Mouse (Mus musculus): ENCODE results near the gene Tcerg1l. TPM values are rescaled to one million over a fixed set of nuclear protein-coding genes. Genes with fewer than 3 reads are reported as not detected.

Tcerg1l gene
- polyA plus RNA-seq, 1 experiment from 2014 or later = 0.90 TPM

DNA sequence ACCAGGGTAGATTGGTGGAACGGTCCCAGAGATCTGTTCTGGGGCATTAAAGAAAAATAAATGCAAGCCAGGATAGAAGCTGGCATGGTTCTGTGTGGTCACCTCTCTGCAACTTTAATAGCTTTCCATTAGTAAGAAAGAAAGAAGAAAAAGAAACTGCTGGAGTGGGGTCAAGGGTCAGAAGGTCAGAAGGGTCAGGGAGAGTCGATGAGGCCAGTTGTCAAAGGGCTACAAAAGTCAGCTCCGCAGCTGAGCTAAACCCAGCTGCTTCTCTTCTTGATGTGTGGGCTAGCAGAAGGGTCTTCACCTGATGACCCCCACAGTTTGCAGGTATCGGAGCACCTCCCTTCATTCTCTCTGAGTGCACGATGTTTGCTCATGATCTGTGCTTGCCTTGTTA is 59.6 kb downstream of the Tcerg1l start:
- 25% methylated on average over 5 of the region's 5 CpGs for whole genome bisulfite sequencing
- no peaks in the 10 kb centered on the region for H3K36me3 ChIP-seq (ENCODE audit: control insufficient read depth, insufficient read depth, low read length)
- no peak overlapping the region for H3K4me3 ChIP-seq (ENCODE audit: low read depth, low read length)
- no peak overlapping the region for H3K27ac ChIP-seq (ENCODE audit: low read length)
- H3K9me3 ChIP-seq (ENCODE audit: control insufficient read depth, low read depth, low read length) = no peaks in the 10 kb centered on the region
- H3K4me1 ChIP-seq (ENCODE audit: control insufficient read depth, insufficient read depth, low read length) = no peaks in the 10 kb centered on the region
- no peak for ATAC-seq (ENCODE audit: insufficient number of reproducible peaks, insufficient read depth, low FRiP score, low read depth)
- no peak overlapping the region for H3K9ac ChIP-seq (replicated peaks; ENCODE audit: low read depth, low read length)
- H3K27me3 ChIP-seq (ENCODE audit: control insufficient read depth, insufficient read depth, low read length) = no peaks in the 10 kb centered on the region
- no peak overlapping the region for H3K4me2 ChIP-seq (replicated peaks; ENCODE audit: low read depth, low read length)

- Histone ChIP-seq H3K4me3 (ENCODE audit: low read depth, low read length) (no peak overlapping the region), H3K36me3 (ENCODE audit: control insufficient read depth, insufficient read depth, low read length) (no peaks in the 10 kb centered on the region), H3K4me2 (replicated peaks; ENCODE audit: low read depth, low read length) (no peak overlapping the region), H3K4me1 (ENCODE audit: control insufficient read depth, insufficient read depth, low read length) (no peaks in the 10 kb centered on the region), H3K9me3 (ENCODE audit: control insufficient read depth, low read depth, low read length) (no peaks in the 10 kb centered on the region), H3K9ac (replicated peaks; ENCODE audit: low read depth, low read length) (no peak overlapping the region), H3K27me3 (ENCODE audit: control insufficient read depth, insufficient read depth, low read length) (no peaks in the 10 kb centered on the region), H3K27ac (ENCODE audit: low read length) (no peak overlapping the region)
- no peak for ATAC-seq (ENCODE audit: insufficient number of reproducible peaks, insufficient read depth, low FRiP score, low read depth)
- WGBS = 86% methylated on average over 4 of the region's 4 CpGs
Measured at GRCm38 (mm10) chr7:138332504-138333168, 64.9 kb downstream of the Tcerg1l start.

- no peak overlapping the region for H3K4me3 ChIP-seq (ENCODE audit: low read depth, low read length)
- H3K9me3 ChIP-seq (ENCODE audit: control insufficient read depth, low read depth, low read length) = no peaks in the 10 kb centered on the region
- 86% methylated on average over 3 of the region's 3 CpGs for WGBS
- H3K36me3 ChIP-seq (ENCODE audit: control insufficient read depth, insufficient read depth, low read length) = no peaks in the 10 kb centered on the region
- no peaks in the 10 kb centered on the region for H3K27me3 ChIP-seq (ENCODE audit: control insufficient read depth, insufficient read depth, low read length)
- ATAC-seq (ENCODE audit: insufficient number of reproducible peaks, insufficient read depth, low FRiP score, low read depth) = no peak
- H3K4me1 ChIP-seq (ENCODE audit: control insufficient read depth, insufficient read depth, low read length) = no peaks in the 10 kb centered on the region
- no peak overlapping the region for H3K4me2 ChIP-seq (replicated peaks; ENCODE audit: low read depth, low read length)
- no peak overlapping the region for H3K27ac ChIP-seq (ENCODE audit: low read length)
- H3K9ac ChIP-seq (replicated peaks; ENCODE audit: low read depth, low read length) = no peak overlapping the region
Measured at GRCm38 (mm10) chr7:138331266-138331665, 66.3 kb downstream of the Tcerg1l start.

DNA sequence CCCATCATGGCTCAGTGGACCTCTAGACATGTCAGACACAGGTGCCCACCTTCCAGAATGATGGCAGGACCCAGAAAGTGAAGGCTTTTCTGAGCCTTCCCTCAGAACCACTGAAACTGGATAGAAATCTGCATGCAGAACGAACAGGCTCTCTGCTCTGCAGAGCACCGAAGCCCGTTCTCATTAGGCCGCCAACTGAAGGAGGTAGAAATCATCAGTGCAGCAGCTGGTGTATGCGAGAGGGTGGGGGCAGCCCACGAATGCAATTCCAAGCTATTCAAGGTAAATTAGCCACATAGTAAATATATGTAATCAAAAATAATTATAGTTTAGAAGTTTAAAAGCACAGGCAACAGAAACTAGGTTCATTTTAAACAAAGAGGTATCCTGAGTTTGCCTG is 68.9 kb downstream of the Tcerg1l start:
- Histone ChIP-seq H3K4me2 (replicated peaks; ENCODE audit: low read depth, low read length) (no peak overlapping the region), H3K27me3 (ENCODE audit: control insufficient read depth, insufficient read depth, low read length) (no peaks in the 10 kb centered on the region), H3K36me3 (ENCODE audit: control insufficient read depth, insufficient read depth, low read length) (no peaks in the 10 kb centered on the region), H3K4me3 (ENCODE audit: low read depth, low read length) (no peak overlapping the region), H3K4me1 (ENCODE audit: control insufficient read depth, insufficient read depth, low read length) (no peaks in the 10 kb centered on the region), H3K9ac (replicated peaks; ENCODE audit: low read depth, low read length) (no peak overlapping the region), H3K9me3 (ENCODE audit: control insufficient read depth, low read depth, low read length) (no peaks in the 10 kb centered on the region), H3K27ac (ENCODE audit: low read length) (no peak overlapping the region)
- WGBS = 80% methylated on average over 6 of the region's 6 CpGs
- ATAC-seq (ENCODE audit: insufficient number of reproducible peaks, insufficient read depth, low FRiP score, low read depth) = no peak

DNA sequence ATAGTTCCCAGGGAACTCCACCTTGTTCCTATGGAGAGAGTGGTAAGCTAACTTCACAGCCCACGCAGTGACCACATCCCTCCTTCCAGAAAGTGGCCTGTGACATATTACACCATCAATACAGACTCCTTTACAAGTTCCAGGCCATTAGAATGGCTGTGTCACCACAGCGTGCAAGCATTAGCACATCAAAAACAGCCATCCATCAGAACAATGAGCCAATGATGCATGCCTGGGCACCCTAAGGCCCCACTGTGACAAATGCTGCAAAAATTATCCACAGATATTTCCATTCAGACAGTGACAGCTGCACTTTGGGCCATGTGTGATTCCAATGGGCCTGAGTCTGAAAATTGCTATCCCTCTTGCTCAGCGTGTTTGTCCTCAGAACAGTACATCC is 70.8 kb downstream of the Tcerg1l start:
- no peaks in the 10 kb centered on the region for H3K36me3 ChIP-seq (ENCODE audit: control insufficient read depth, insufficient read depth, low read length)
- H3K27me3 ChIP-seq (ENCODE audit: control insufficient read depth, insufficient read depth, low read length) = no peaks in the 10 kb centered on the region
- no peaks in the 10 kb centered on the region for H3K4me1 ChIP-seq (ENCODE audit: control insufficient read depth, insufficient read depth, low read length)
- 60% methylated on average over 3 of the region's 3 CpGs for WGBS
- H3K9me3 ChIP-seq (ENCODE audit: control insufficient read depth, low read depth, low read length) = no peaks in the 10 kb centered on the region
- no peak overlapping the region for H3K9ac ChIP-seq (replicated peaks; ENCODE audit: low read depth, low read length)
- no peak overlapping the region for H3K4me3 ChIP-seq (ENCODE audit: low read depth, low read length)
- H3K4me2 ChIP-seq (replicated peaks; ENCODE audit: low read depth, low read length) = no peak overlapping the region
- ATAC-seq (ENCODE audit: insufficient number of reproducible peaks, insufficient read depth, low FRiP score, low read depth) = no peak
- no peak overlapping the region for H3K27ac ChIP-seq (ENCODE audit: low read length)

GRCm38 (mm10) chr7:138313733-138314132 is 83.8 kb downstream of the Tcerg1l start:
- Histone ChIP-seq H3K27ac (ENCODE audit: low read length) (no peak overlapping the region), H3K9me3 (ENCODE audit: control insufficient read depth, low read depth, low read length) (no peaks in the 10 kb centered on the region), H3K4me3 (ENCODE audit: low read depth, low read length) (no peak overlapping the region), H3K36me3 (ENCODE audit: control insufficient read depth, insufficient read depth, low read length) (no peaks in the 10 kb centered on the region), H3K27me3 (ENCODE audit: control insufficient read depth, insufficient read depth, low read length) (no peaks in the 10 kb centered on the region), H3K4me1 (ENCODE audit: control insufficient read depth, insufficient read depth, low read length) (no peaks in the 10 kb centered on the region), H3K9ac (replicated peaks; ENCODE audit: low read depth, low read length) (no peak overlapping the region), H3K4me2 (replicated peaks; ENCODE audit: low read depth, low read length) (no peak overlapping the region)
- ATAC-seq (ENCODE audit: insufficient number of reproducible peaks, insufficient read depth, low FRiP score, low read depth) = no peak
- WGBS = 92% methylated on average over 1 of the region's 1 CpGs

- Histone ChIP-seq H3K4me3 (ENCODE audit: low read depth, low read length) (no peak overlapping the region), H3K9ac (replicated peaks; ENCODE audit: low read depth, low read length) (no peak overlapping the region), H3K9me3 (ENCODE audit: control insufficient read depth, low read depth, low read length) (no peaks in the 10 kb centered on the region), H3K36me3 (ENCODE audit: control insufficient read depth, insufficient read depth, low read length) (no peaks in the 10 kb centered on the region), H3K27ac (ENCODE audit: low read length) (no peak overlapping the region), H3K27me3 (ENCODE audit: control insufficient read depth, insufficient read depth, low read length) (no peaks in the 10 kb centered on the region), H3K4me2 (replicated peaks; ENCODE audit: low read depth, low read length) (no peak overlapping the region), H3K4me1 (ENCODE audit: control insufficient read depth, insufficient read depth, low read length) (no peaks in the 10 kb centered on the region)
- no peak for ATAC-seq (ENCODE audit: insufficient number of reproducible peaks, insufficient read depth, low FRiP score, low read depth)
- WGBS = 83% methylated on average over 3 of the region's 3 CpGs
Measured at GRCm38 (mm10) chr7:138306126-138306525, 91.4 kb downstream of the Tcerg1l start.

- Histone ChIP-seq H3K36me3 (ENCODE audit: control insufficient read depth, insufficient read depth, low read length) (no peaks in the 10 kb centered on the region), H3K27me3 (ENCODE audit: control insufficient read depth, insufficient read depth, low read length) (no peaks in the 10 kb centered on the region), H3K27ac (ENCODE audit: low read length) (no peak overlapping the region), H3K4me1 (ENCODE audit: control insufficient read depth, insufficient read depth, low read length) (no peaks in the 10 kb centered on the region), H3K9ac (replicated peaks; ENCODE audit: low read depth, low read length) (no peak overlapping the region), H3K4me2 (replicated peaks; ENCODE audit: low read depth, low read length) (no peak overlapping the region), H3K4me3 (ENCODE audit: low read depth, low read length) (no peak overlapping the region), H3K9me3 (ENCODE audit: control insufficient read depth, low read depth, low read length) (no peaks in the 10 kb centered on the region)
- WGBS = 90% methylated on average over 5 of the region's 5 CpGs
- no peak for ATAC-seq (ENCODE audit: insufficient number of reproducible peaks, insufficient read depth, low FRiP score, low read depth)
Measured at GRCm38 (mm10) chr7:138284790-138285189, 112.7 kb downstream of the Tcerg1l start.

GRCm38 (mm10) chr7:138275263-138275662 is 122.3 kb downstream of the Tcerg1l start:
- 83% methylated on average over 1 of the region's 1 CpGs for WGBS
- Histone ChIP-seq H3K4me3 (ENCODE audit: low read depth, low read length) (no peak overlapping the region), H3K4me1 (ENCODE audit: control insufficient read depth, insufficient read depth, low read length) (no peaks in the 10 kb centered on the region), H3K36me3 (ENCODE audit: control insufficient read depth, insufficient read depth, low read length) (no peaks in the 10 kb centered on the region), H3K27me3 (ENCODE audit: control insufficient read depth, insufficient read depth, low read length) (no peaks in the 10 kb centered on the region), H3K9me3 (ENCODE audit: control insufficient read depth, low read depth, low read length) (no peaks in the 10 kb centered on the region), H3K9ac (replicated peaks; ENCODE audit: low read depth, low read length) (no peak overlapping the region), H3K4me2 (replicated peaks; ENCODE audit: low read depth, low read length) (no peak overlapping the region), H3K27ac (ENCODE audit: low read length) (no peak overlapping the region)
- no peak for ATAC-seq (ENCODE audit: insufficient number of reproducible peaks, insufficient read depth, low FRiP score, low read depth)
